Mouse (Mus musculus): ENCODE data around the gene Rgs19.

The Rgs19 gene

DNA sequence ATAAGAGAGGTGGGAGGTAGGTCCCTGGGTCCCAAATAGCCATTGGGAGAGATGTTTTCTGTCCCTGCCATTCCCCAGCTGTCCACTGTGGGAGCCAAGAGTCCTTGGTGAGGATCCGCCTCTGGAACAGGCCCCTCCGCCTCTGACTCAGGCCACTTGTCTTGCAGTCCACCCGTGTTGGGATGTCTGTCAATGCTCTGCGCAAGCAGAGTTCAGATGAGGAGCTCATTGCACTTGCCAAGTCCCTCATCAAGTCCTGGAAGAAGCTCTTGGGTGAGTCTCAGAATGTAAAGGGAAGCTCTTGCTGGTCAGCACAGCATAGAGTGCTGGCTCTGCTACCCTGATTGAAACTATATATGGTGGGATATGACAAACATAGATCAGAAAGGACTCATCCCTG lies 10.4 kb downstream of the Rgs19 start:
- no peak for DNase-seq (ENCODE audit: low spot score)

DNA sequence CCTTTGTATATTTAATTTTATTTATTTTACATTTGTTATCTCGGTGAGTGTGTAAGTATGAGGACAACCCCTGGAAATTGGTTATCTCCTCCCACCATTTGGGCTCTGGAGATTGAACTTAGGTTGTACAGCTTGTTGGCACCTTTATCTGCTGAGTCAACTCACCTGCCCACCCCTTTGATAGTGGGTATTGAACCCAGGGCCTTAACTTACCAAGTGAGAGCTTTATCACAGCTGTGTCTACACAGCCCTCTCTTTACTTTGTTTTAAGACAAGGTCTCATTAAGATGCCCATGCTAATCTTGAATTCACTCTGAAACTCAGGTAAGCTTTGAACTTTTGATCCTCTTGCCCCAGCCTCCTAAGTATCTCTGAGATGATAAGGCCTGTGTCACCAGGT lies 11.8 kb downstream of the Rgs19 start:
- DNase-seq (ENCODE audit: low spot score): no peak

DNA sequence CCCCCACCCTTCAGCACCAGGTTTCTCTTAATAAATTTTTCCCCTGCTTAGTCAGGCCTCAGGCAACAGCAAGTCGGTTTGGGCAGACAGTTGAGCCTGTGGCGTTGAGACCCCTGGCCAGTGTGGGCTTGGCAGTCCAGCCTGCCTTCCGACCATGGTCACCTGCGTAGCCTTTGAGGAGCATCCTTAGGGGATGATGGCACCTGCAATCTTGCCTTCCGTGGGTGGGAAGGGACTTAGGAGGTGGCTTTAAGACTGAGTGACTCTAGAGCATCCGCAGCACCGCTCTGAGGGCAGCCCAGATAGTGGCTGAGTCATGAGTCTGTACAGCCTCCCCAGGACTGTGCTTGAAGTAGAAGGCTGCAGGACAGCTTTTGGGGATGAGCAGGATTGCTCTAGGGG lies 13.1 kb downstream of the Rgs19 start:
- DNase-seq (ENCODE audit: low spot score): no peak

DNA sequence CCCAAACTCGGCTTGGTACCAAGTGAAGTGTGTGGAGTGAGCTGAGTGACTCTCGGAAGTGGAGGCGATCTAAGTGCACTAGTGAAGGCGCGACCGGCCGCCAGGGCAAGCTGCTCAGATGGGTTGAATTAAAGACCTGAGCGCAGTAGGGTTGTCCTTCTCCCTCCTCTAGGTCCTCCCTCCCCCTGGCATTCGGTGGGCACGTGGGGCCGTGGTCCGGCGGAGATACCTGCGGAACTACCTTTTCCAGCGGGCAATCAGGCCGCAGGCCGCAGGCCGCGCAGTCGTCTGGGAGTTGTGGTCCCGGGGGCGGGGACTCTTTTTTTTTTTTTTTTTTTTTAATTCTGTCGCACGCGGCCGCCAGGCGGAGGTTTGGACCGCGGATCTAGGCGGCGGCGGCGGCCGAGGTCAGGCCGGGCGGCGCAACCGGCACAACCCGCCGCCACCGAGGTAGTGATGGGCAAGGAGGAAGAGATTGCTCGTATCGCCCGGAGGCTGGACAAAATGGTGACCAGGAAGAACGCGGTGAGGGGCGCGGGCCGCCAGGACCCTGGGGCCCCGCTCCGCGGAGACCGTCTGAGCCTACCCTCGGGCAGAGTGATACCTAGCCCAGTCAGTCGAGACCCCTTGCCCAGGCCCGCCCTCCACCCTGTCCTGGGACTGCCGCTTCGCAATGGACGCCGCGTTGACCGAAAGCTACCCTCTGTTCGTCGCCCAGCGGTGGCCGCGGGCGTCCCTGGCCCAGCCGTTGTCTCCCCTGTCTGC lies 13.6 kb downstream of the Rgs19 start, which contains the start of gene Tcea2:
Gene Tcea2, plus strand, starts transcription at position 360 of the 765 bp plus-strand sequence.
- DNase-seq (ENCODE audit: low spot score): no peak

DNA sequence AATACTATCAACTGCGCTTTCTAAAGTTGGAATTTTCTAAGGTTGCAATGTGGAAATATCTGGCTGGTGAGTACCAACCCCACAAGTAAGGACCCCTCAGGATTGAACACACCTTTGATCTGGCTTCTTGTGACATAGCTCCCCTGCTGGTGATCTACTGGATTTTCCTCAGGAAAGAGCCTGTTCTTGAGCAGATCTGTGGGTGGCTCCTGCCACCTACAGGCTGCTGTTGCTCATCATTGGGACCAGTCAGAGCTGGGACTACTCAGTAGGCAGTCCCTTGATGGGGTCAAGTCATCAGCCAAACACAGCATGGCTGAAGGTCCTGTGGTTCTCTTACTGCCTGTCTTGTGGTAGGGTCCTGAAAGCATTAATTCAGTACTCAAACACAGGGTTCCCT lies 15.0 kb downstream of the Rgs19 start:
- no peak for DNase-seq (ENCODE audit: low spot score)

DNA sequence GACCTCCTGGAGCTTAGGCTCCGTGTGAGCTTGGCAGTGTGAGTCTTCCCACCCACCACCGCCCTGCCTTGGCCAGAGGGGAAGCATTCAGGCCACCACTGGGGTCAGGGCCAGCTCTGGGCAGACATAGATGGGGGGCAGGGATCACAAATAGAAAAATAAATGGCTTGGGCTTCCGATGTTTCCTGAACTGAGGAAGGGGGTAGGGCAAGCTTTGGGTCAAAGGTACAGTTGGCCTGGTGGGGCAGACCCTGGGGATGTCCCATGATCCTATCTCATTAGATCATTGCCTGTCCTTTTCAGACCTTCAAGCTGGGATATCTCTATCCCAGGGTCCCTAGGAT lies 16.1 kb downstream of the Rgs19 start:
- no peak for DNase-seq (ENCODE audit: low spot score)

DNA sequence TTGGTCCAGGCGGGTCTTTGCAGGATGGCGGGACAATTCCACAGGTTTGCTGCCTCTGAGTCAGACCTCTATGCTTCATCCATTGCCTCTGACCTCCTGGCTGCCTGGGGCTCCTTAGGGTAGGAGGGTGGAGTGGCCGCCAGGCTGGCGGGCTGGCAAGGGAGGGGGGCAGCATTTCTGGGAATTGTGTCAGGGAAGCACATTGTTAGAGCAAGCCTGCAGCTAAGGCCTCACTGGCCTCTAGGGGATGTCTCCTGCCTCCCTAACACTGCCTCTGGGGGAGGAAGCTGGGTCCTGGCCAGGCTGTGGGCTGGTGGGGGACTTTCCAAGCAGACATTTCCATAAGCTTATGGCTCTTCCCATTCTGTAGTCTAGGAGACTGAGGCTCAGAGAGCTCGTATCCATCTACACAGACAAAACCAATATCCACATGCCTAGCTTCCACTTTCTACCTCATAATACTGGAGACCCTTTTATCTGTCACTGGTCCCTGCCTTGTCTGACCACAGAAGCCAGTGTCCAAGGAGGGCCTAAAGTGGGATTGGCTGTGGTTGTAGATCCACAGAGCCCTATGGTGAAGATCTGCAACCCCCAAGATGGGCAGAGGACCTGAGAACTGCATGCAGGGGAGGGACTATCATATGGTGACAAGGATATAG lies 16.6 kb downstream of the Rgs19 start:
- DNase-seq (ENCODE audit: low spot score): no peak

DNA sequence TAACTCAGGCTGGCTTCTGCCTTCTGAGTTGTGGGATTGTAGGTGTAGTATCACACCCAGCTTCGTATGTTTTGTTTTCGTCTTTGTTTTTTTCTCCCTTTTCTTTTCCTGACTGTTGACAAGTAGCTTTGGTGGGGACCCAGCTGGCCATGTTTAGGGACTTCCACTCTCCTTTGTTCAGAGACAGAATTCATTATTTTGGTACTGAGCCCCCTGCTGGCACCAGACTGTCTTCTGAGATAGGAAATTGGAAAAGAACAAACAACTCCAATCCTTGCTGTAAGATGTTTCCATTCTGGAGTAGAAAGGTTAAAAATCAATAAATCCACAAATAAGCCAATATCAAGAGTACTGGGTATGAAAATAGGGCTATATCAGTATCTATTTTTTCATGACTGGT lies 17.4 kb downstream of the Rgs19 start:
- DNase-seq (ENCODE audit: low spot score): no peak

DNA sequence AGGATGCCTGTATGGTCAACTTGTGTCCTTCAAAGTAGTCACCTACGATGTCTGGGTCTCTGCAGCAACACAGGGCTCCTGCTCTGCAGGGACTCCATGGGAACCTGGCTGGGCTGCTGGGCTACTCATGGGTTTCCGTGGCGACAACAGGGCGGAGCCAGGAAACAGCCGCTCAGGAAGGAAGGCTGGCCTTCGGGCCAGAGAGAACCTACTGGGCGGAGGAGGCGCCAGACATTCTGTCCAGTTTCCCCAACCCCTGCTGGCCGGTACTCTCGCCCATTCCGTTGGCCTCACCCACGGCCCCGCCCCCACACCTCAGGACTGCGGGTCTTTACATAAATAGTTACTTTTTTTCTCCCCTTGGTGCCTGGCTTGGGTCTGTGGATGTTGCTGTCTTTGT lies 18.3 kb downstream of the Rgs19 start:
- no peak for DNase-seq (ENCODE audit: low spot score)

DNA sequence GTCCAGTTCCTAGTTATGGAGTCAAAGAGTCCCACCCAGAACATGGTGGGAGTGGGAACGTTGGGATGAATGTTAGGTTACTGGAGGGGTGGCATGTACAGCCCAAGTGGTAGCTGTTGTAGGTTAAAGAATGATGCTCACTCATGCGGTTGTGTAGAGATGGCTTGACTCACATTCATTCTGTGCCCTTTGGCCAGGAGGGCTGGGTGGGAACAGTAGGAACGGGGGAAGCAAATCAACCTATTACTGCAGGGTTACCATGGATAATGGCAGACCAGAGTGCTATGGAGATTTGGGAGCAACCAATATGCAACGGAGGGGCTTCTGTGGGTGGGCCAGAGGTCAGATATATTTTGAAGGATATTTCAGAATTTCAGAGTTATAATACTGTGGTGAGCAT lies 18.8 kb downstream of the Rgs19 start:
- DNase-seq (ENCODE audit: low spot score): no peak

DNA sequence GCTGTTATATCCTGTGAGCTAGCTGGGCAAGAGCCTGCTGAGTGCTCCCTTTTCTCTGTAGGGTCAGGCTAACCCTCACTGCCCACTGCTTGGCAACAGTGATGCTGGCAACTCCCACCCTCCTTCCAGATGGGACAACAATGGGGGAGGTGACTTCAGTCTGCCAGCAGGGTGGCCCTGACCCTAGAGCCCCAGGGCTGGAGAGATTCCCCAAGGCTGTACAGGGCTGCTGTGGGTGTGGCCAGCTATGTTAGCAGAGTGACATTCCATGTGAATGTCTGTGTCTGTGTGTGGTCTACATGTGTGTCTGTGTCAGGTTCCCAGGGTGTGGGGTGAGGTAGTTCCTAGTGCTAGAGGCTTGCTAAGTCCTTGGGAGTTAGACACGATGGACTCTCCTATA lies 20.3 kb downstream of the Rgs19 start:
- DNase-seq (ENCODE audit: low spot score): no peak

DNA sequence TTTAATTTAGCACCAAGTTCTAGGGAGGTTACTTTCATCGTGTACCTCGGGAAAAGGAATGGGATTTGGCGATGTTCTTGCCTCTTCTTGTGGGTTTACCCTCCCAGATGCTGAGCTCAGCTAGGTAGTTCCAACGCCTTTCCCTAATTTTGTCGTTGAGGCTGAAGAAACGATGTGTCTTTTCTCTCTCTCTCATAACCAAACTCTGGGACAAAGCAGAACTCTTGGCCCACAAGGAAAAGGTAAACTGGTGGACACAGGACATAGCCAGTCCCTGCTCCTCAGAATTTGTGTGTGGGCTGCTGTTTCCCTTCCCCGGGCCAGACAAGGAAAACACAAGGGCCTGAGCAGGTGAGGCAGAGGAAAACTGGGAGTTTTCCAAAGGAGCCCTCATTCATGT lies 21.8 kb downstream of the Rgs19 start:
- DNase-seq (ENCODE audit: low spot score): no peak

DNA sequence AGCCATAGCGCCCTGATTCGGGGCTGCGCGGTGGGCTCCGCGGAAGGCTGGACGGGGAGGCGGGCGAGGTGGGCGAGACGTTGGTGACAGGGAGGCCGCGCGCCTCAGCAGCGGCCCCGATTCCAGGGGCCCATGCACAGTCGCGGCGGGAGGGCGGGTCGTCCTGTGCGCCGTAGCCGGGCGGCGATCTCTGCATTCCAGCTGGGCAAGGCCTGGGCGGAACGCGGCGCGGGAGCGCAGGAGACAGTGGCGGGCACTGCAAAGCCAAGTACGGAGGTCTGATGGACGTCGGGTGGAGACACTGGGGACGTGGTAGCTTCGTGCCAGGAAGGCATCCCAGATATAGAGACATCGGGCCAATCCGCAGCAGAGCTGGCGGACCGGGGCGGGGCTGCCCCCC lies 22.5 kb downstream of the Rgs19 start, which contains the start of gene Sox18:
Gene Sox18, minus strand, starts transcription at position 315 of the 400 bp plus-strand sequence.
- no peak for DNase-seq (ENCODE audit: low spot score)

DNA sequence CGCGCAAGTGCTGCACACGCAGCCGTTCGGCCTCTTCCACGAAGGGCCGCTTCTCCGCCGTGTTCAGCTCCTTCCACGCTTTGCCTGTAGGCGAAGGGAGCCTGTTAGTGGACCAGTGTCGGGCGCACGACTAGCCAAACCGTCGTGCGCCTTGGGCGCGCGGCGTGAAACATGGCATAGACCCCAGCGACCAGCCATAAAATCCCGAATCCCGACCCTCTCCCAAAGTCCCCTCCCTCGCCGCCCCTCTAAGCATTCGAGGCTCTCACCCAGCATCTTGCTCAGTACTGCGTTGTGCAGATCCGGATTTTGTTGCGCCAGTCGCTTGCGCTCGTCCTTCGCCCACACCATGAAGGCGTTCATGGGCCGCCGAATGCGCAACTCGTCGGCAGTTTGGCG lies 22.9 kb downstream of the Rgs19 start:
- DNase-seq (ENCODE audit: low spot score): no peak

DNA sequence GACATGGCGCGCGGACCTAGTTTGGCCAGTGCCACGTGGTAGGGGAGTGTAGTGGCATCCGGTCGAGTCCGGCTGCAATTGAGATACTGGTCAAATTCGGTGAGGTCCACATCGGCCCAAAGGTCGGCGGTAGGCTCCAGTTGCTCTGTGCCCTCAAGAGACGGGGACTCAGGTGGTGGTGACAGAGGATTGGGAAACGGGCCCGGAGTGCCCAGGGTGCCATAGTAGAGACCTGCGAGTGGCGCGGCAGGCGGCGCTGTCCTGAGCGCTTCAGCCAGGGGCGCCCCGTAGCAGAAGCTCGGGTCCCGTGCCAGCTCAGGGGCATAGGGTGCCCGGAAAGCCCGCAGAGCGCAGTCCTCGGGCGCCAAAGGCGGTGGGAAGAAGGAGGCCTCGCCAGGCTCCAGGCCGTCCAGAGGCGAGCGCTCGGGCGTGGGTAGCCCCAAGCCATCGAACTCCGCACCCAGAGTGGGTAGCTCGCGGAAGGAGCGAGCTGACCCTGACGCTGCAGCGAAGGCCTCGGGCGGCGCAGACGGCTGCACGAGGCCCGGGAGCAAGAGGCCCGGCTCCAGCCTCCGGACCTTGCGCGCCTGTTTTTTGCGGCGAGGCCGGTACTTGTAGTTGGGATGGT lies 23.4 kb downstream of the Rgs19 start:
- no peak for DNase-seq (ENCODE audit: low spot score)

DNA sequence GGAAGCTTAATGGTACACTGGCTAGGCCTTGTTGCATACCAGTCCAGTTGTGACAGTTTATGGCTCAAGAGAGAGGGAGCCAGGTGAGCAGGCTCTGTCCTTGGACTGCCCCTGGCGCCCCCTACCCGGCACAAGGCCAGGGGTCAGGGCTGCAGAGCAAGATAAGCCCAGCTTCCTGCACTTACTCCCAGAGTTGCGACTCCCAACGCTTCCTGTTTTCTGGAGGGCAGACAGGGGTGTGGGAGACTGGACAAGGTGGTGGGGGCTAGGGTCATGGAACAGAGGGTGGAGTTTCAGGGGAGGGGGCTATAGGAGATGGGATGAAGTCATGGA lies 30.5 kb downstream of the Rgs19 start:
- DNase-seq (ENCODE audit: low spot score): no peak

DNA sequence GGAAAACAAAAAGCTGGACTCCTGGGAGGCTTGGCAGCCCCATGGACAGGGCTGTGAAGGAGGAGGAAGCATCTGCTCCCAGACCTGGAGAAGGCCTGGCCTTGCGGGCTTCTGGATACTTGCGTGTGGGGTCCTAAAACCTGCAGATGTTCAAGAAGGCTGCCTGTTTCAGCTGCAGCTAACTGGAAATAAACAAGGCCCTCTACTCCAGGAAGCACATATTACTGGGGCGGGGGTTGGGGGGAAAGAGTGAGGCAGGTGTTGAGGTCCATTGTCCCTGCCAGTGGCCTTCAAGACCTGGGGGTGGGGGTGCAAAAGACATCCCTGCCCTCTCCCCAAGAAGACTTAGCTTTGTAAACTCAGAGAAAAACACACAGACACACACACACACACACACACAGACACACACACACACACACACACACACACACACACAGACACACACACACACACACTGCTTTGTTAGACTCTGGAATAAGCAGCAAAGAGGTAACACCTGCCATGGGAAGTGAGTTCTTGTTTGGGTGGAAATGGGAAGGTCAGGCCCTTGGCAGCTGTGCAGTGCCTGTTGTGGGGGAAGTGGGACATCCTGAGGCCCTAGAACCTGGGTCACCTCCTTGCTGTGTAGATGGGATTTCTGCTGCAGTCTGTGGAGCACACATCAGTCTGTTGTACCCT lies 31.0 kb downstream of the Rgs19 start:
- DNase-seq (ENCODE audit: low spot score): no peak

DNA sequence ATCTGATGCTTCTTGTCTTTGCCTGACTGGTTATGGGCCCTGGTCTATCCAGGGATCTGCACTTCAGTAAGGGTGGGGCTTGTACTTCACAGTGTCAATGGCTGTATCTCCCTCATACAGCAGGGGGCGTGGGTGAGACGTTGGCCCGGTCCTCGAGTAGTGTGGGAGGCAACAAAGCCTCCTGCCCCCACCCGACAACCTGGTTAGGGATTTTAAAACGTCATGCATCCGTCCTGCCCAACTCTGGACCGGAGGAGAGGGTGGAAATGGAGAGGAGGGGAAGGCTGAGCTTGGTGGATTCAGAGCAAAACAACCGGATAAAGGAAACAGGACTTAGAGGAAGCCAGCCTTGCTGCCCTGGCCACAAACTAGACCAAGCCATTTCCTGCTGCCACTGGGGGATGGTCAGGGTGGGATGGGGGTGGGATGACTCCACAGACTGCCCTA lies 34.1 kb downstream of the Rgs19 start:
- DNase-seq (ENCODE audit: low spot score): no peak

DNA sequence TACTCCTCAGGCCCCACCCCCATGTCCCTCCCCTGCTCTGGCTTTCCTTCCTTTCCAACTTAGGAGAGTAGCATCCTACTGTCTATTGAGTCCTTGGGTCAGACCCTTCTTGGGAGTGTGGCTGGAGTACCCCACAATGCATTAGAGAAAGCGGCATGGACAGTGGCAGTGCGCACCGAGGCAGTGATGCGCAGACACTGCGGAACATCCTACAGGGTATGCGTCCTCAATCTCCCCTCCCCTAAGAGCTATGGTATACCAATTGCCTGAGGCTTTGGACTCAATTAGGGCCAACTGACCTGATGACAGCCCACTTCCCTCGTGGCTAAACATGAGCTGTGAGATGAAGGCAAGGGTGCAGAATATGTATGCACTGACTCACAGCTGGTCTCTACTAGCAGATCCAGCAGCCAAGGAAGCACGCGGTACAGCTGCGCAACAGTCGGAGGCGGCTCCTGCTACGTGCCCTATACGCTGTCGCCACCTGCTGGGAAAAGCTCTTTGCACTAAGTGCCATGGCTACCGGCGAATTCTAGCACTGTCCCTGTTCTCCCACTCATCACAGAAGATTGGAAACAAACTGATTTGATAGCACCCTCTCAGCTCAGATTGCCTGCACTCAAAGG lies 34.7 kb downstream of the Rgs19 start:
- DNase-seq (ENCODE audit: low spot score): no peak

DNA sequence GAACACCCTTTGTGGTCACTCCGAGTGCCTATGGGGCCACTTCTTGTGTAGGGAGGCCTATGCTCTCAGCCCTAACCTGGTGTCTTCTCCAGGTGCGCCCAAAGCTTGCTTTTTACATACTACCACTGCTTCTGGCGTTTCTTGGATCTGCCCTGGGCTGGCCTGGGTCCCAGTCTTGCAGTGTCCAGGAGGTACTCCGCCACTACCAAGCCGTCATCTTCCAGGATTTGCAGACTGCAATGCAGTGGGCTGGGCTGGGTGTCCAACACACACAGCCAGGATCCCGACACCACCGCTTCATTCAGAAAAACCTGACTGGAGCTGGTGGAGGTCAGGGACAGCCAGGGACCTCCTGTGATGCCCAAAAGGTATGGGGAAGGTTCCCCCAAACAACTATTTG lies 35.2 kb downstream of the Rgs19 start:
- no peak for DNase-seq (ENCODE audit: low spot score)

DNA sequence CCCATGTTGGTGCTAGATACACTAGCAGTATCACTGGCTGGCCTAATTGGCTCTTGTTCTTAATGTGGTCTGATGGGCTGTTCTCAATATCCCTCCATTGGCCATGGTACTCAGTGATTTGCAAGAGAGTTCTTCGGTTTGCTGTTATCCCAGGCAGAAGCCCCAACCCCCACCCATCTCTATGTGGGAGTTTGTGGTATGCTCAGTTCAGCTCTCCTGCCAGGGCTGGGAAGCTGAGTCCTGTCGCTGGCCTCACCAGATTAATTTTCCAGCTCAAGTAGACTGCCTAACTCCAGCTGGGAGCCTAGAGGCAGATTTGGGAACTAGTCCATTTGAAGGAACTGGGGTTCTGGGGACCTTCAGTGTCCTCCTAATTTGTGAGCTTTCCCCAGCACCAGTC lies 36.3 kb downstream of the Rgs19 start:
- DNase-seq (ENCODE audit: low spot score): no peak

DNA sequence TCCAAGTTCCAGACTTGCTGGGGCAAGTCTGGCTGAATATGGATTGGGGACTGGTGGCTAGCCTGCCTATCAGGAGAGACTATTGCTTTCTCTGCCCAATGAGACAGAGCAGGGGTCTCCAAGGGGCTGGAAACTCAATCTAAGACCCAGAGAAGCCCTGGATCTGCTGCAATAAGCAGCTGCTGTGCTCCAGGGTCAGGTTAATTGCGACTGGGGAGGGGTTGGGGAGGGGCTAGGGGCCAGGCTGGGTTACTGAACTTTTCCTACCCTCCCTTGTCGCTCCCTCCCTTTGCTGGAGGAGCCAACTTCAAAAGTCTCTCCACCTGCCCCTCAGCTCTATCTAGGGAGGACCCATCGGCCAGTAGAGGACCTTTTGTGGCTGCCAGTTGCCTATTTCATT lies 37.0 kb downstream of the Rgs19 start, which contains the start of gene Gm29797:
Gene Gm29797, plus strand, starts transcription at position 301 of the 400 bp plus-strand sequence.
- no peak for DNase-seq (ENCODE audit: low spot score)
